Mouse (Mus musculus) skeletal muscle tissue, adult 2 months (tissue): ENCODE measurements at regions not wholly inside any gene's neighbourhood (a gene's known extent, or its start where the extent isn't known, plus 50 kb on each side); places are given as distances from the start of the nearest gene placed in this dataset.

ENCODE experiments used
- DNase-seq: peaks from one replicate; pipeline ENCODE4 v3.0.0-alpha.2; 2012; ENCODE audit warnings: low read depth, low spot score

- DNase-seq = no peak
Observed at GRCm38 (mm10) chr10:92625781-92626180, 96.4 kb downstream of the Nedd1 start.

GRCm38 (mm10) chr10:92615684-92616379, 106.4 kb downstream of the Nedd1 start:
- DNase-seq = no peak

- no peak for DNase-seq
Observed at GRCm38 (mm10) chr10:92614341-92614740, 107.9 kb downstream of the Nedd1 start.

GRCm38 (mm10) chr10:92611060-92611459, 111.2 kb downstream of the Nedd1 start:
- DNase-seq = no peak

GRCm38 (mm10) chr10:92606761-92607160, 115.5 kb downstream of the Nedd1 start:
- no peak for DNase-seq

GRCm38 (mm10) chr10:92605646-92606045, 116.6 kb downstream of the Nedd1 start:
- no peak for DNase-seq

- no peak for DNase-seq
Observed at GRCm38 (mm10) chr10:92600116-92600515, 122.1 kb downstream of the Nedd1 start.

GRCm38 (mm10) chr10:92595496-92596355, 126.5 kb downstream of the Nedd1 start:
- DNase-seq = no peak

- DNase-seq = no peak
Observed at GRCm38 (mm10) chr10:92593947-92594460, 128.2 kb downstream of the Nedd1 start.

- DNase-seq = no peak
Observed at GRCm38 (mm10) chr10:92578872-92579271, 143.3 kb downstream of the Nedd1 start.

- no peak for DNase-seq
Observed at GRCm38 (mm10) chr10:92570496-92570895, 151.7 kb downstream of the Nedd1 start.

GRCm38 (mm10) chr10:92557463-92557862, 164.8 kb downstream of the Nedd1 start:
- no peak for DNase-seq

- no peak for DNase-seq
Observed at GRCm38 (mm10) chr10:92556526-92557422, 165.4 kb downstream of the Nedd1 start.

GRCm38 (mm10) chr10:92555727-92556525, 166.3 kb downstream of the Nedd1 start:
- no peak for DNase-seq

- no peak for DNase-seq
Observed at GRCm38 (mm10) chr10:92553966-92554365, 168.3 kb downstream of the Nedd1 start.

- no peak for DNase-seq
Observed at GRCm38 (mm10) chr10:92548875-92549586, 173.2 kb downstream of the Nedd1 start.

- no peak for DNase-seq
Observed at GRCm38 (mm10) chr10:92538433-92538832, 183.8 kb downstream of the Nedd1 start.

- no peak for DNase-seq
Observed at GRCm38 (mm10) chr10:92516886-92517285, 205.3 kb downstream of the Nedd1 start.

GRCm38 (mm10) chr10:92511769-92512168, 210.5 kb downstream of the Nedd1 start:
- no peak for DNase-seq

GRCm38 (mm10) chr10:92510677-92511076, 211.5 kb downstream of the Nedd1 start:
- DNase-seq = no peak
